Mouse (Mus musculus): ENCODE data around the gene Dmrtb1. TPM values are rescaled to one million over a fixed set of nuclear protein-coding genes. Genes with fewer than 3 reads are reported as not detected.

Dmrtb1 gene
- total and polyA plus RNA-seq, 3 experiments = not detected

- no peaks in the 10 kb centered on the region for H3K79me2 ChIP-seq (ENCODE audit: control insufficient read depth, insufficient read depth, low read length, poor library complexity)
- no peak overlapping the region for H3K4me3 ChIP-seq (ENCODE audit: control insufficient read depth in 1 of 2, insufficient read depth in 1 of 2, low read depth in 2 of 2, low read length in 2 of 2)
- no peak overlapping the region for H3K9ac ChIP-seq (ENCODE audit: control insufficient read depth, low read depth, low read length, poor library complexity, severe bottlenecking)
- no peaks in the 10 kb centered on the region for H3K4me1 ChIP-seq (ENCODE audit: control insufficient read depth in 1 of 2, insufficient read depth in 2 of 2, low read length in 2 of 2)
- H3K27me3 ChIP-seq (ENCODE audit: control insufficient read depth in 1 of 2, insufficient read depth in 2 of 2, low read length in 2 of 2) = no peaks in the 10 kb centered on the region
- no peak for DNase-seq (ENCODE audit: low read depth, low spot score)
- no peaks in the 10 kb centered on the region for H3K36me3 ChIP-seq (ENCODE audit: control insufficient read depth in 1 of 2, insufficient read depth in 2 of 2, low read length in 2 of 2)
- H3K9me3 ChIP-seq (replicated peaks; ENCODE audit: insufficient read depth, low read length) = no peaks in the 10 kb centered on the region
- no peak overlapping the region for H3K27ac ChIP-seq (ENCODE audit: control insufficient read depth, low read depth, low read length)
- TF ChIP-seq UBTF (IDR thresholded peaks at IDR 0.05; ENCODE audit: borderline replicate concordance, insufficient read depth, low read depth, low read length) (no peak), MEF2A (IDR thresholded peaks at IDR 0.05; ENCODE audit: extremely low read depth, insufficient replicate concordance, low read depth, low read length, poor library complexity, severe bottlenecking) (no peak), USF1 (IDR thresholded peaks at IDR 0.05; ENCODE audit: low read depth, low read length) (no peak), SMC3 (IDR thresholded peaks at IDR 0.05; ENCODE audit: low read depth, low read length) (no peak), NELFE (IDR thresholded peaks at IDR 0.05; ENCODE audit: low read depth, low read length) (no peak), ZKSCAN1 (IDR thresholded peaks at IDR 0.05; ENCODE audit: low read depth, low read length) (no peak), E2F4 (IDR thresholded peaks at IDR 0.05; ENCODE audit: borderline replicate concordance, low read depth, low read length) (no peak), HCFC1 (IDR thresholded peaks at IDR 0.05; ENCODE audit: low read depth, low read length) (no peak), TCF12 (IDR thresholded peaks at IDR 0.05; ENCODE audit: low read depth, low read length) (no peak), MXI1 (IDR thresholded peaks at IDR 0.05; ENCODE audit: low read depth, low read length) (no peak), TBP (IDR thresholded peaks at IDR 0.05; ENCODE audit: low read depth, low read length) (no peak), CHD2 (IDR thresholded peaks at IDR 0.05; ENCODE audit: low read length) (no peak), EP300 (IDR thresholded peaks at IDR 0.05; ENCODE audit: low read depth in 1 of 2, low read length in 2 of 2) (no peak), MYB (IDR thresholded peaks at IDR 0.05; ENCODE audit: low read depth, low read length) (no peak), MAX (IDR thresholded peaks at IDR 0.05; ENCODE audit: low read length) (no peak), GABPA (IDR thresholded peaks at IDR 0.05; ENCODE audit: low read depth, low read length) (no peak), BHLHE40 (IDR thresholded peaks at IDR 0.05; ENCODE audit: borderline replicate concordance, low read depth, low read length) (no peak), SIN3A (IDR thresholded peaks at IDR 0.05; ENCODE audit: low read length) (no peak), KAT2A (conservative IDR thresholded peaks at IDR 0.05; ENCODE audit: low read depth, low read length) (no peak), JUND (IDR thresholded peaks at IDR 0.05; ENCODE audit: low read depth, low read length) (no peak)
Measured at GRCm38 (mm10) chr4:107634631-107635030, 49.4 kb downstream of the Dmrtb1 start.

GRCm38 (mm10) chr4:107628921-107629411, 55.1 kb downstream of the Dmrtb1 start:
- no peak for DNase-seq (ENCODE audit: low read depth, low spot score)
- Histone ChIP-seq H3K9me3 (replicated peaks; ENCODE audit: insufficient read depth, low read length) (no peaks in the 10 kb centered on the region), H3K27ac (ENCODE audit: control insufficient read depth, low read depth, low read length) (no peak overlapping the region), H3K27me3 (ENCODE audit: control insufficient read depth in 1 of 2, insufficient read depth in 2 of 2, low read length in 2 of 2) (no peaks in the 10 kb centered on the region), H3K4me1 (ENCODE audit: control insufficient read depth in 1 of 2, insufficient read depth in 2 of 2, low read length in 2 of 2) (no peaks in the 10 kb centered on the region), H3K79me2 (ENCODE audit: control insufficient read depth, insufficient read depth, low read length, poor library complexity) (no peaks in the 10 kb centered on the region), H3K36me3 (ENCODE audit: control insufficient read depth in 1 of 2, insufficient read depth in 2 of 2, low read length in 2 of 2) (no peaks in the 10 kb centered on the region), H3K9ac (ENCODE audit: control insufficient read depth, low read depth, low read length, poor library complexity, severe bottlenecking) (no peak overlapping the region), H3K4me3 (ENCODE audit: control insufficient read depth in 1 of 2, insufficient read depth in 1 of 2, low read depth in 2 of 2, low read length in 2 of 2) (no peak overlapping the region)
- no peak for TF ChIP-seq EP300 (IDR thresholded peaks at IDR 0.05; ENCODE audit: low read depth in 1 of 2, low read length in 2 of 2)
- no peak for TF ChIP-seq ELF1 (IDR thresholded peaks at IDR 0.05; ENCODE audit: low read depth, low read length)
- TF ChIP-seq MAFK (IDR thresholded peaks at IDR 0.05; ENCODE audit: borderline replicate concordance, low read depth, low read length) = no peak
- no peak for TF ChIP-seq CHD2 (IDR thresholded peaks at IDR 0.05; ENCODE audit: low read length)
- no peak for TF ChIP-seq GABPA (IDR thresholded peaks at IDR 0.05; ENCODE audit: low read depth, low read length)
- no peak for TF ChIP-seq POLR2AphosphoS5 (IDR thresholded peaks at IDR 0.05; ENCODE audit: borderline replicate concordance, low read depth, low read length)
- TF ChIP-seq MYC (IDR thresholded peaks at IDR 0.05; ENCODE audit: low read depth, low read length) = no peak
- no peak for TF ChIP-seq KAT2A (conservative IDR thresholded peaks at IDR 0.05; ENCODE audit: low read depth, low read length)
- no peak for TF ChIP-seq GATA1 (IDR thresholded peaks at IDR 0.05; ENCODE audit: low read depth, low read length)
- TF ChIP-seq USF1 (IDR thresholded peaks at IDR 0.05; ENCODE audit: low read depth, low read length) = no peak
- no peak for TF ChIP-seq MAX (IDR thresholded peaks at IDR 0.05; ENCODE audit: low read length)
- no peak for TF ChIP-seq POLR2A (IDR thresholded peaks at IDR 0.05; ENCODE audit: control insufficient read depth in 1 of 2, insufficient read depth in 1 of 2, low read depth in 1 of 2, low read length in 2 of 2, poor library complexity in 1 of 2)
- no peak for TF ChIP-seq ETS1 (IDR thresholded peaks at IDR 0.05; ENCODE audit: low read depth, low read length)
